Mouse (Mus musculus): Measurements from ENCODE around the gene Zfp219. TPM values are rescaled to one million over a fixed set of nuclear protein-coding genes. Genes with fewer than 3 reads are reported as not detected.

Zfp219 gene
- total RNA-seq, 2 experiments from 2014 or later: 30.1 to 39.7 TPM

- peak; percentile 88 to 90 for DNase-seq (ENCODE audit: low spot score in 2 of 2)
- intact Hi-C loops (cut with DNase I): loop anchor here (5.0 kb wide), 1 partner anchor 106 kb away; no protein-coding TSS in a partner anchor
These were observed 12.0 kb downstream of the Zfp219 start for GRCm38 (mm10) chr14:52008321-52009203.

- intact Hi-C loops (cut with DNase I): loop anchor here (5.0 kb wide), 1 partner anchor 104 kb away; no protein-coding TSS in a partner anchor
- DNase-seq (ENCODE audit: low spot score in 2 of 2): no peak
These were observed 13.8 kb downstream of the Zfp219 start for GRCm38 (mm10) chr14:52006771-52007170.

- intact Hi-C loops (cut with DNase I): loop anchor here (5.0 kb wide), 1 partner anchor 104 kb away; no protein-coding TSS in a partner anchor
- no peak for DNase-seq (ENCODE audit: low spot score in 2 of 2)
These were observed 14.3 kb downstream of the Zfp219 start for GRCm38 (mm10) chr14:52006241-52006640.

GRCm38 (mm10) chr14:52005616-52006015 lies 14.9 kb downstream of the Zfp219 start:
- intact Hi-C loops (cut with DNase I): loop anchor here (5.0 kb wide), 1 partner anchor 103 kb away; no protein-coding TSS in a partner anchor
- no peak for DNase-seq (ENCODE audit: low spot score in 2 of 2)

GRCm38 (mm10) chr14:52005141-52005540 lies 15.4 kb downstream of the Zfp219 start:
- no peak for DNase-seq (ENCODE audit: low spot score in 2 of 2)
- intact Hi-C loops (cut with DNase I): loop anchor here (5.0 kb wide), 1 partner anchor 103 kb away; no protein-coding TSS in a partner anchor

- DNase-seq (ENCODE audit: low spot score in 2 of 2): peak; percentile 80 to 82
- intact Hi-C loops (cut with DNase I): no loop called here
These were observed 16.5 kb downstream of the Zfp219 start for GRCm38 (mm10) chr14:52003981-52004495.

- no peak for DNase-seq (ENCODE audit: low spot score in 2 of 2)
- intact Hi-C loops (cut with DNase I): no loop called here
These were observed 23.1 kb downstream of the Zfp219 start for GRCm38 (mm10) chr14:51997483-51997882.

GRCm38 (mm10) chr14:51996866-51997265 lies 23.7 kb downstream of the Zfp219 start:
- DNase-seq (ENCODE audit: low spot score in 2 of 2): no peak
- intact Hi-C loops (cut with DNase I): no loop called here

GRCm38 (mm10) chr14:51996231-51996841 lies 24.2 kb downstream of the Zfp219 start:
- intact Hi-C loops (cut with DNase I): no loop called here
- DNase-seq (ENCODE audit: low spot score in 2 of 2): no peak

GRCm38 (mm10) chr14:51995219-51995871 lies 25.2 kb downstream of the Zfp219 start:
- intact Hi-C loops (cut with DNase I): no loop called here

GRCm38 (mm10) chr14:51994453-51994852 lies 26.1 kb downstream of the Zfp219 start:
- intact Hi-C loops (cut with DNase I): no loop called here
- no peak for DNase-seq (ENCODE audit: low spot score in 2 of 2)

More at GRCm38 (mm10) chr14:51995219-51995871, 25.2 kb downstream of the Zfp219 start:
- DNase-seq (ENCODE audit: low spot score in 2 of 2): no peak

- intact Hi-C loops (cut with DNase I): loop anchor here (5.0 kb wide), 1 partner anchor 57 kb away; no protein-coding TSS in a partner anchor
- DNase-seq (ENCODE audit: low spot score in 2 of 2): no peak
These were observed 31.0 kb downstream of the Zfp219 start for GRCm38 (mm10) chr14:51989461-51989970.

- no peak for DNase-seq (ENCODE audit: low spot score in 2 of 2)
- intact Hi-C loops (cut with DNase I): loop anchor here (5.0 kb wide), 1 partner anchor 56 kb away; no protein-coding TSS in a partner anchor
These were observed 31.8 kb downstream of the Zfp219 start for GRCm38 (mm10) chr14:51988731-51989130.

GRCm38 (mm10) chr14:51987177-51987576 lies 33.4 kb downstream of the Zfp219 start:
- no peak for DNase-seq (ENCODE audit: low spot score in 2 of 2)
- intact Hi-C loops (cut with DNase I): loop anchor here (5.0 kb wide), 1 partner anchor 55 kb away; no protein-coding TSS in a partner anchor

- intact Hi-C loops (cut with DNase I): loop anchor here (5.0 kb wide), 1 partner anchor 54 kb away; no protein-coding TSS in a partner anchor
- no peak for DNase-seq (ENCODE audit: low spot score in 2 of 2)
These were observed 34.4 kb downstream of the Zfp219 start for GRCm38 (mm10) chr14:51986153-51986505.

GRCm38 (mm10) chr14:51985301-51986152 lies 35.0 kb downstream of the Zfp219 start:
- peak in 1 of 2 experiments; percentile 58 for DNase-seq (ENCODE audit: low spot score in 2 of 2)
- intact Hi-C loops (cut with DNase I): loop anchor here (2.0 to 5.0 kb wide), 2 partner anchors 53 to 83 kb away; no protein-coding TSS in a partner anchor

- intact Hi-C loops (cut with DNase I): loop anchor here (2.0 to 5.0 kb wide), 2 partner anchors 52 to 82 kb away; no protein-coding TSS in a partner anchor
These were observed 36.0 kb downstream of the Zfp219 start, which contains the start of gene Arhgef40 for GRCm38 (mm10) chr14:51984247-51985231. Gene Arhgef40, plus strand, starts transcription at chr14:51984719.

More at GRCm38 (mm10) chr14:51984247-51985231, 36.0 kb downstream of the Zfp219 start, which contains the start of gene Arhgef40:
- peak; percentile 51 to 68 for DNase-seq (ENCODE audit: low spot score in 2 of 2)

All from left cerebral cortex, postnatal 36 days (tissue).